Mouse (Mus musculus): ENCODE data around the gene Ywhab. TPM values are rescaled to one million over a fixed set of nuclear protein-coding genes. Genes with fewer than 3 reads are reported as not detected.

The Ywhab gene
- total and polyA plus RNA-seq, 2 experiments from 2014 or later: 171 to 620 TPM

DNA sequence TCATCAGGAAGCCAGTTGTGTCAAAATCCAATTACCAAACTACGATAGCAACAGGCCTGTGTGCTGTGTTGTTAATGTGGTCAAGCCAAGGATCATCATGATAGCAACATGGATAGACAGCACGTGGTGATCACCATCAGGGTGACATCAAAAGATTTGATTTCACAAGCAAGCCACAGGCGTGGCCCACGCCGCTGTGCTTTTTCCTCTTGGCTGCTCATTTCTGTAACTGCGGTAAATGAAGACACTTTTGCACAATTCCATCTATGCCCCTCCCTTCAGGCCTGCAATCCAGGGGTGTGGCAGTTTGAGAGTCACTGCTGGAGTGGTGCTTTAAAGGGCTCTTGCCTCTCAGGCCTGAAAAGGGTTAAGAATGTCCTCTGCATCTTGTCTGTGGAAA, 46.2 kb downstream of the Ywhab start:
- Histone ChIP-seq H3K27ac (ENCODE audit: low read depth, low read length) (no peak overlapping the region), H3K4me1 (ENCODE audit: insufficient read depth) (no peaks in the 10 kb centered on the region), H3K4me3 (ENCODE audit: low read depth, low read length) (no peak overlapping the region), H3K4me2 (ENCODE audit: low read depth) (no peak overlapping the region), H3K36me3 (ENCODE audit: insufficient read depth) (no peaks in the 10 kb centered on the region), H3K27me3 (ENCODE audit: insufficient read depth, low read length) (no peaks in the 10 kb centered on the region), H3K9me3 (ENCODE audit: low read length) (no peaks in the 10 kb centered on the region), H3K9ac (no peak overlapping the region)
- DNase-seq: no peak
- no peak for ATAC-seq
- WGBS: 86% methylated on average over 6 of the region's 6 CpGs
- no peak for TF ChIP-seq CTCF (IDR thresholded peaks at IDR 0.05; ENCODE audit: low read depth)

DNA sequence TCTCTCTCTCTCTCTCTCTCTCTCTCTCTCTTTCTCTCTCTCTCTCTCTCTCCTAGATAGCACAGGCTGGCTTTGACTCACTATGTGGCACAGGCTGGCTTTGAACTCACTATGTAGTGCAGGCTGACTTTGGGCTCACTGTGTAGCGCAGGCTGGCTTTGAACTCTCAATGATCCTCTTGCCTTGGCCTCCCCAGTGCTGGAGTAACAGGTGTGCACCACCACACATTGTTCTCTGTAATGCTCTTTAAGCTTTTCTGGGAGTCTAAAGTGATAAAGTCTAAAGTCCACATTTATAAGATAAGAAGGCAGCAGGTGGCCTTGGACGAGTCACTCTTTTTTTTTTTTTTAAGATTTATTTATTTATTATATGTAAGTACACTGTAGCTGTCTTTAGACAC, 46.8 kb downstream of the Ywhab start:
- TF ChIP-seq CTCF (IDR thresholded peaks at IDR 0.05; ENCODE audit: low read depth): no peak
- Histone ChIP-seq H3K9me3 (ENCODE audit: low read length) (no peaks in the 10 kb centered on the region), H3K4me2 (ENCODE audit: low read depth) (no peak overlapping the region), H3K27ac (ENCODE audit: low read depth, low read length) (no peak overlapping the region), H3K4me1 (ENCODE audit: insufficient read depth) (no peaks in the 10 kb centered on the region), H3K4me3 (ENCODE audit: low read depth, low read length) (no peak overlapping the region), H3K27me3 (ENCODE audit: insufficient read depth, low read length) (no peaks in the 10 kb centered on the region), H3K36me3 (ENCODE audit: insufficient read depth) (no peaks in the 10 kb centered on the region), H3K9ac (no peak overlapping the region)
- DNase-seq: no peak
- no peak for ATAC-seq
- WGBS: 91% methylated on average over 2 of the region's 2 CpGs

DNA sequence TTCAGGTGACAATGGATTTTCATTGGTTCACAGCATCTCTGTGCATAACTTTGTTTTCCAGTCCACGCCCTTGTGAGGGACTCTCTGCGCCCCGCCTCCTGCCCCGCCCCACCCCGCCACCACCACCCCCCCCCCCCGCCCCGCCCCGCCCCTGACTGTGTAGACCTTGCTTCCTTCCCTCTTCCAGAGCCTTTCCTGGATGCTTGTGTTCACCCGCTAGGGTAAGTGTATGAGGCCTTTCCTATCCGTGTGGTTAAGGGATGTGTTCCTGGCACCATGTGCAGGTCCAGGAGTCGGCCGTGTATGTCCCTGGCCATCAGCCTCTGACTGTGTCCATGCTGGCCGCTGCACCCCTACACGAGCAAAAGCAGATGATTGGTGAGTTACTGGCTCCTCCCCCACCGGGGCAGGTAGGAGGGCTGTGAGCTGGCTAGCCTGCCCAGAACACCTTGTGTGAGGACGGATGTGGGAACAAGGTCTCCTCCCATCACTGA, 52.5 kb downstream of the Ywhab start:
- peak overlapping the region; percentile 46 for H3K4me2 ChIP-seq (ENCODE audit: low read depth)
- no peak overlapping the region for H3K9ac ChIP-seq
- peak; percentile 27 for DNase-seq
- H3K36me3 ChIP-seq (ENCODE audit: insufficient read depth): peaks cover 9% of the 10 kb centered on the region; the same call in 1 of the 2 replicates
- H3K9me3 ChIP-seq (ENCODE audit: low read length): no peaks in the 10 kb centered on the region
- WGBS: 4% methylated on average over 13 of the region's 16 CpGs
- no peaks in the 10 kb centered on the region for H3K4me1 ChIP-seq (ENCODE audit: insufficient read depth)
- H3K4me3 ChIP-seq (ENCODE audit: low read depth, low read length): peak overlapping the region; percentile 24; the same call in 1 of the 2 replicates
- H3K27ac ChIP-seq (ENCODE audit: low read depth, low read length): no peak overlapping the region
- H3K27me3 ChIP-seq (ENCODE audit: insufficient read depth, low read length): no peaks in the 10 kb centered on the region
- peak; percentile 42 for ATAC-seq
- no peak for TF ChIP-seq CTCF (IDR thresholded peaks at IDR 0.05; ENCODE audit: low read depth)

DNA sequence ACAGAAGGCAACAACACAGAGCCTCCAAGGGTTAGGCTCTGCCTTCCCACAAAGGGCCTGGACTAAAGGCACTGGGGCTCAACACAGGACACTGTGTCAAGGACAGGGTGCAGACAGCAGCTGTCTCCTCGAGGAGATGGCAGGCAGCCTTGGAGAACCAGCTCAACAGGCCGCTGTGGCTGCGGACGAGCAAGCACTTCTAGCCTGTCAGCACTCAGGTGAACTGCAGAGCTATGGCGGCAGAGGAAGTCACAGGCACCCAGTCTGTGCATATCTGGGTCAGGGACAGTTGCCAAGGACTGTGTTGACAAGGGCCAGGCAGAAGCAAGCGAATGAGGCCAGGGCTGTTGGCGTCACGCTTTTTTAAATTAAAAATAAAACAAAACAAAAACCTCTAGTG, 59.0 kb downstream of the Ywhab start:
- no peak for DNase-seq
- Histone ChIP-seq H3K36me3 (ENCODE audit: insufficient read depth) (peaks cover 64% of the 10 kb centered on the region), H3K4me3 (ENCODE audit: low read depth, low read length) (no peak overlapping the region), H3K27ac (ENCODE audit: low read depth, low read length) (no peak overlapping the region), H3K9ac (no peak overlapping the region), H3K4me2 (ENCODE audit: low read depth) (no peak overlapping the region), H3K27me3 (ENCODE audit: insufficient read depth, low read length) (no peaks in the 10 kb centered on the region), H3K9me3 (ENCODE audit: low read length) (no peaks in the 10 kb centered on the region), H3K4me1 (ENCODE audit: insufficient read depth) (no peaks in the 10 kb centered on the region)
- TF ChIP-seq CTCF (IDR thresholded peaks at IDR 0.05; ENCODE audit: low read depth): no peak
- ATAC-seq: no peak
- WGBS: 90% methylated on average over 8 of the region's 8 CpGs

DNA sequence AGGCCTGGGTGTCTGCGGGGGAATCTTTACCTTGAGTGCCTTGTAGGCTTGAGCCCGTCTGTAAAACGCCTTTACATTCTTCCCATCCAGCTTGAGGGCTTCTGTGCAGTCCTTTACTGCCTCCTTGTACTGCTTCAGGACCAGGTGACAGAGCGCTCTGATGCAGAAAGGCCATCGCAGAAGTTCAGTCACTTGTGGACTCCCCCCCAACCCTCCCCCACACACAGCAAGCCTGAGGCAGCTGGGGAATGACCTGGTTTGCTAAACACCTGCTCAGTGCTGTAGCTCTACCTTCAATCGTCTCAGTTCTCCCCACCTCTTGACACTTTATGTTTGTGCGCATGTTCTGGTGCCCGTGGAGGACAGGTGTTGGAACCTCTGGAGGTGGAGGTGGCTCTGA, 59.9 kb downstream of the Ywhab start:
- H3K4me2 ChIP-seq (ENCODE audit: low read depth): no peak overlapping the region
- 93% methylated on average over 8 of the region's 8 CpGs for WGBS
- DNase-seq: no peak
- ATAC-seq: no peak
- no peaks in the 10 kb centered on the region for H3K4me1 ChIP-seq (ENCODE audit: insufficient read depth)
- TF ChIP-seq CTCF (IDR thresholded peaks at IDR 0.05; ENCODE audit: low read depth): no peak
- H3K9me3 ChIP-seq (ENCODE audit: low read length): no peaks in the 10 kb centered on the region
- no peaks in the 10 kb centered on the region for H3K27me3 ChIP-seq (ENCODE audit: insufficient read depth, low read length)
- no peak overlapping the region for H3K4me3 ChIP-seq (ENCODE audit: low read depth, low read length)
- peaks cover 73% of the 10 kb centered on the region for H3K36me3 ChIP-seq (ENCODE audit: insufficient read depth)
- H3K27ac ChIP-seq (ENCODE audit: low read depth, low read length): no peak overlapping the region
- no peak overlapping the region for H3K9ac ChIP-seq

DNA sequence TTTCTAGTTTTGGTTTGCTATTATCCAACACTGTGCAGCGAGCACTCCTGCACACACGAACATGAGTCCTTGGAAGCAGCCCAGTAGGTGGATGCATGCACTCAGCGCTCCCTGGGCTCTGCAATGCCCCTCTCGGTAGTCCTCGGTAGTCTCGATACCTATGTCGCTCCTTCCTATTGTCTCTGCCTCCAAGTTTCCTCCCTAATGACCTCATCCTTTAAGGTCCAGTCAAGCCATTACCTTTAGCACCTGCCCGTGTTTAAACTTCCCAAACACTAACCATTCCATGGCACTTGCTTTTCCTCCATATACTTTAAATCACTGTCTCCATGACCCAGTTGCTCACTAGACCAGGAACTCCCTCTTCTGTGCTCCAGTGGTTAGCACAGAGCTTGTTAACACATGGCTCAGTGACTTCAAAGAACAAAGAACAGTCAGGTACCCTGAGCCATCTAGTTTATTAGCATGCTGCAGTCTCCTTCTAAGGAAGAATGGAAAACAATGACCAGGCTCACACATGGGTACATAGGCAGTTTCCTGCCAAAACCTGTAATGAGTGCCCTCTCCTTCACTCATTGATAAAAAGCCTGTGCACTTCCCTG, 65.0 kb downstream of the Ywhab start:
- Histone ChIP-seq H3K9ac (no peak overlapping the region), H3K4me1 (ENCODE audit: insufficient read depth) (no peaks in the 10 kb centered on the region), H3K4me2 (ENCODE audit: low read depth) (no peak overlapping the region), H3K27ac (ENCODE audit: low read depth, low read length) (no peak overlapping the region), H3K9me3 (ENCODE audit: low read length) (no peaks in the 10 kb centered on the region), H3K27me3 (ENCODE audit: insufficient read depth, low read length) (no peaks in the 10 kb centered on the region), H3K36me3 (ENCODE audit: insufficient read depth) (peaks cover 76% of the 10 kb centered on the region), H3K4me3 (ENCODE audit: low read depth, low read length) (no peak overlapping the region)
- ATAC-seq (no peak), DNase-seq (no peak)
- no peak for TF ChIP-seq CTCF (IDR thresholded peaks at IDR 0.05; ENCODE audit: low read depth)
- 94% methylated on average over 8 of the region's 8 CpGs for WGBS

Other genes with a start within 250 kb of the Ywhab start
- 4.3 and 6.2 TPM in 2 replicates for gene Ada, start 244.7 kb upstream of the Ywhab start, total RNA-seq (2014; rRNA removed)
- gene Ada, start 244.7 kb upstream of the Ywhab start, polyA plus RNA-seq (2015; fragmentation: Nextera tagmentation; extraction: Ambion mirVana): 4.6 and 5.4 TPM in 2 replicates
- gene Ccn5, start 174.1 kb upstream of the Ywhab start, total RNA-seq (2014; rRNA removed): not detected in 2 replicates
- gene Ccn5, start 174.1 kb upstream of the Ywhab start, polyA plus RNA-seq (2015; fragmentation: Nextera tagmentation; extraction: Ambion mirVana): 0.31 and 0.43 TPM in 2 replicates
- 0.19 TPM in 1 of 2 replicates, not detected in the other for gene Kcnk15, start 141.3 kb upstream of the Ywhab start, total RNA-seq (2014; rRNA removed)
- gene Kcnk15, start 141.3 kb upstream of the Ywhab start, polyA plus RNA-seq (2015; fragmentation: Nextera tagmentation; extraction: Ambion mirVana): 0.15 TPM in 1 of 2 replicates, not detected in the other
- 53.8 and 59.1 TPM in 2 replicates for gene Rims4, start 76.3 kb upstream of the Ywhab start, total RNA-seq (2014; rRNA removed)
- gene Rims4, start 76.3 kb upstream of the Ywhab start, polyA plus RNA-seq (2015; fragmentation: Nextera tagmentation; extraction: Ambion mirVana): 9.5 and 16.3 TPM in 2 replicates
- 0.71 and 1.1 TPM in 2 replicates for gene Pabpc1l, start 30.5 kb downstream of the Ywhab start, total RNA-seq (2014; rRNA removed)
- 1.8 and 2.6 TPM in 2 replicates for gene Pabpc1l, start 30.5 kb downstream of the Ywhab start, polyA plus RNA-seq (2015; fragmentation: Nextera tagmentation; extraction: Ambion mirVana)
- 33.5 and 36.1 TPM in 2 replicates for gene Stk4, start 75.4 kb downstream of the Ywhab start, total RNA-seq (2014; rRNA removed)
- gene Stk4, start 75.4 kb downstream of the Ywhab start, polyA plus RNA-seq (2015; fragmentation: Nextera tagmentation; extraction: Ambion mirVana): 17.4 and 19.3 TPM in 2 replicates
- 37.2 and 42.2 TPM in 2 replicates for gene Tomm34, start 76.2 kb downstream of the Ywhab start, total RNA-seq (2014; rRNA removed)
- 49.4 and 54.2 TPM in 2 replicates for gene Tomm34, start 76.2 kb downstream of the Ywhab start, polyA plus RNA-seq (2015; fragmentation: Nextera tagmentation; extraction: Ambion mirVana)
- 12.8 and 15.4 TPM in 2 replicates for gene Kcns1, start 176.2 kb downstream of the Ywhab start, total RNA-seq (2014; rRNA removed)
- 2.4 and 3.5 TPM in 2 replicates for gene Kcns1, start 176.2 kb downstream of the Ywhab start, polyA plus RNA-seq (2015; fragmentation: Nextera tagmentation; extraction: Ambion mirVana)
- gene Wfdc5, start 187.8 kb downstream of the Ywhab start, total RNA-seq (2014; rRNA removed): not detected in 2 replicates
- gene Wfdc5, start 187.8 kb downstream of the Ywhab start, polyA plus RNA-seq (2015; fragmentation: Nextera tagmentation; extraction: Ambion mirVana): not detected in 2 replicates
- gene Wfdc12, start 195.6 kb downstream of the Ywhab start, total RNA-seq (2014; rRNA removed): not detected in 2 replicates
- not detected in 2 replicates for gene Wfdc12, start 195.6 kb downstream of the Ywhab start, polyA plus RNA-seq (2015; fragmentation: Nextera tagmentation; extraction: Ambion mirVana)
- not detected in 2 replicates for gene Wfdc15a, start 205.2 kb downstream of the Ywhab start, total RNA-seq (2014; rRNA removed)
- not detected in 2 replicates for gene Wfdc15a, start 205.2 kb downstream of the Ywhab start, polyA plus RNA-seq (2015; fragmentation: Nextera tagmentation; extraction: Ambion mirVana)
- not detected in 2 replicates for gene Wfdc15b, start 226.7 kb downstream of the Ywhab start, total RNA-seq (2014; rRNA removed)
- not detected in 2 replicates for gene Wfdc15b, start 226.7 kb downstream of the Ywhab start, polyA plus RNA-seq (2015; fragmentation: Nextera tagmentation; extraction: Ambion mirVana)
- gene Svs2, start 243.5 kb downstream of the Ywhab start, total RNA-seq (2014; rRNA removed): not detected in 2 replicates
- not detected in 2 replicates for gene Svs2, start 243.5 kb downstream of the Ywhab start, polyA plus RNA-seq (2015; fragmentation: Nextera tagmentation; extraction: Ambion mirVana)

Data from forebrain, postnatal 0 days (tissue).